Mouse (Mus musculus) cortical plate, adult 2 months (tissue): ENCODE measurements around the gene Tmprss12.

Experiments used
- CTCF ChIP-seq: fragments of 200-500 bp; IDR thresholded peaks from 2 replicates; pipeline ENCODE4 v1.5.1; 2011; ENCODE audit warnings: mild to moderate bottlenecking, control low read depth, low read length; ENCODE audit not compliant: insufficient read depth; ENCODE audit errors: extremely low read depth
- POLR2A ChIP-seq: fragments of 200-500 bp; IDR thresholded peaks from 2 replicates; pipeline ENCODE4 v1.6.1; 2011; ENCODE audit warnings: mild to moderate bottlenecking, low read length, control low read depth; ENCODE audit not compliant: insufficient read depth; ENCODE audit errors: extremely low read depth

DNA sequence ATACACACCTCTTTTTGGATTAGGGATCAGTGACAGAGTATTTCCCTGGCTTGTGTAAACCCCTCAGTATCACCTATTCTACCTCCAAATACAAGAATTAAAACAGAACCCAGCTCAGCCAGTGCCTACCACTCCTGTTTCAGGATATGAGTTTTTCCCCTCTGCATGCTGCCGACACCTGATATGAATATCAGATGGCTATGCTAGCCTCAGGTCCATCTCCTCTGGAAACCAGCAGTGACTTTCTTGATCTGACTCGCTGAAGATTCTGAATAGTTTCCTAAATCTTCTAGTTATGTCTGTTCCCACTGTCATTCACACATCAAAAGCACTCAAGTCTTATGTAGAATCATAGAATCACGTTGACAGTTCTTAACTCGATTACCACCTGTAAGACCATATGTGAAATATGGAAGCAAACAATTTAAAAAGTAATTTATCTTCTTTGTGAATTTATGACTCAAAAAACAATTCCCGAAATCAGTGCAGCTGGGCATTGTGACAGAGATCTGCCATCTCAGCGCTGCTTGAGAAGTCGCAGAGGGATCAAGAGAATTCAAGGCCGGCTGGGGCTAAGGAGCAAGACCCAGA, 22.9 kb downstream of the Tmprss12 start:
- no peak for TF ChIP-seq CTCF
- TF ChIP-seq POLR2A, result no peak
